Mouse (Mus musculus) T-cell, adult 2 months (primary cell): ENCODE results near the gene Serpinb6b.
"Not testable (repeated sequence)": the region's sequence is repeated elsewhere in the genome, so short reads cannot be mapped to it uniquely, and the experiment has no call there.

ENCODE experiments used
- DNase-seq: peaks from one replicate; pipeline ENCODE4 v3.0.0; 2022; ENCODE audit warnings: low spot score

The Serpinb6b gene

GRCm38 (mm10) chr13:32964989-32965811 lies at the start of gene Serpinb6b:
Gene Serpinb6b, plus strand, starts transcription at chr13:32965209.
- DNase-seq = peak; percentile 37

DNA sequence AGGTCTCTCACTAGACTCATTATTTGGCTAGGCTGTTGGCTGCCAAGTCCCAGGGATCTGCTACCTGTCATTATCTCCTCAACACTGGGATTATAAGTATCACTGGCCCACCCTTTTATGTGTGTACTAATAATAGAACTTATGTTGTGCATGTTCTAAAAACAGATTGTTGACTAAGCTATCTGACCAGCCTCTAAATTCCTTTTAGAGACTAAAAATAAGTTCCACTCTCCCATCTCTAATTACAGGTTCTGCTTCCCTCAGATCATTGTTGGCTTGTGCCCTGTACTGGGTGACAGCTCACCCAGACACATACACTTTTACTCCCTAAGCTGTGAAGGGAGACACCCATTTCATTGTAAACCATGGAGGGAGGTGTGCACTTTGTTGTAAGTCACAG lies 42.4 kb upstream of the Serpinb6b start:
- no peak for DNase-seq

DNA sequence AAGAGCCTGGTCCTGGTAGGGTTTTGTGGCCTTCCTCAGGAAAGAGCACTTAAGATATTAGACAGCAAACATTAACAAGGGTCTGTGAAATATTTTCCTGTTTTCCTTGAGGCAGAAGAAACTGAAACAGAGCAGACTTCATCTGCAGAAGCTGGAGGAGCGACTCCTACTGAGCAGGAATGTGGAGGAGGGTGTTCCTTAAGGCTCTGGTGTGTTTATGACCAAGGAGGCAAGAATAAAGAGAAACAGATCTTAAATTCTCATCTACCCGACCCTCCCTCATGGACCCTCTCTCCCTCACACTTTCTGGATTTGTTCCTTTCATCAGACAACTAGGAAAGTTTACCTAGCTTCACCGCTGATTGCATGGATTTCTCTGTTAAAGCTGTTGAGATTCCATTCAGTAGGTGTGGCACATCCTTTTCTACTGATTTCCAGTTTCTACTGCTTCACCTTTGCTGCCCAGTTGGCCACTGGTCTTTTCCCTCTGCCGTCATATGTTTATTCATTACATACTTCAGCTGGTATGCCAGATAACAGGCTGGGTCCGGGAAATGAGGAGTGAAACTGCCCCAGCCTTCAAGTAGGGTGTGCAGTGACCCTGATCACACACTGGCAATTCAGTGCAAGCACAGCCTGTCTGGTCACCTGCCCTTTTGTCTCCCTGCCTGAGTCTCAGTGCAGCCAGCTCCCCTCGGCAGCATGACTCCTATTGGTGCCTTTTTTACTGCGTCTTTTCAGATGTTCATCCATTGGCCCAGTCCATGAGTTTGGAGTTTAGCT lies 40.2 kb upstream of the Serpinb6b start:
- DNase-seq = no peak

DNA sequence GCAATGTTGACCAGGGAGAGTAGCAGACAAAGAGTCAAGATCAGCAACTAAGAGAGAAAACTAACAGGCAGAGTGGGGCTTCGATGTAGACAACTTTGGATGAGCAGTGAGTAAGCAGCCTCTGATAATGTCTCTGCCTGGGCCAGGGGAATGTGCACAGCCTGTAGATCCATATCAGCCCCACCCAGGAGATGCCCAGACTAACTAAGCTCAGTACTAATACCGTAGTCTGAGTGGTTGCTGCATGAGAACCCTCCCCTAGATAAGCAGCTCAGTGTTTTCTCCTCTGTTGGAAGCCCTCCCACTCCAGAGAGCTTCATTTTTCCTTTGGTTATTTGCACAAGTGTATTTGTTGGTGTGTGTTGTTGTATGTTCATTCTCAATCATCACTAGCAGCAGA lies 38.3 kb upstream of the Serpinb6b start:
- no peak for DNase-seq

- no peak for DNase-seq
Measured at GRCm38 (mm10) chr13:32927241-32927640, 37.8 kb upstream of the Serpinb6b start.

GRCm38 (mm10) chr13:32929107-32929750 lies 35.8 kb upstream of the Serpinb6b start:
- no peak for DNase-seq

- peak; percentile 5 for DNase-seq
Measured at GRCm38 (mm10) chr13:32934706-32935381, 30.2 kb upstream of the Serpinb6b start.

GRCm38 (mm10) chr13:32938275-32938674 lies 26.7 kb upstream of the Serpinb6b start:
- DNase-seq = not testable (repeated sequence)

GRCm38 (mm10) chr13:32939191-32939590 lies 25.8 kb upstream of the Serpinb6b start:
- DNase-seq = not testable (repeated sequence)

DNA sequence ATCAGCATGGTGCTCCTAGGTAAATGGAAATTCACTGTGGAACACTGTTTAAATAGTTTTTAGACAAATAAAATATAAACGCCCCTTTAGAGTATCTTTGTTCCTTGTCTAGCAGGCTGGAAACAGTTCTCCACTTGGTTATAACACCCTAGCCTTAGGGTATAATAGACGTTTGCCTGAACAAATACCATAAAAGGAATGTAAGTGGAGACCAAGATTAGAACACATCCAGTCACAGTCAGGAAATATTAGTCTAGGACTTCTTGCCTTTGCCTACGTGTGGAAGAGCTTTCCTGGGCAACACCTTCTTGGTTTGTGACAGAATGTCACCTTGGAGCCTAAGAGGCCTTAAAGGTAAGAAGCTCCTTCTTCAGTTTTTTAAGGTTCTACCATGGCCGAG lies 8.5 kb upstream of the Serpinb6b start:
- no peak for DNase-seq

DNA sequence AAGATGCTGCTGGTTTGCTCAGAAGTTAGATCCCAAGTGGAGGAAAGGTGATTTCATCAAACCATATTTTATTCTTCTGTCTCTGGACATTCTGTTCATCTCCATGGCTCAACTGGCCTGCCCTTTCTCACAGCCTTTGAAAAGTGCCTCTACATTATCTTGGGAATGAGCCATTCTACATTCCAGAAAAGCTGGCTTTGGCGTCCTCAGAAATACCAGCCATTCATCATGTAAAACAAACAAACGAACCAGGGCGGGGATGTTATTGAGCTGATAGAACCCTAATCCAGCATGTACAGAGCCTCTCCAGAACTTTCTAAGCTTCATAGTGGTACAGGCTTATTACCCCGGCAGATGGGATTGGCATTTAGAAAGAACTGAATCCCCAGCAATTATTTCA lies 7.1 kb upstream of the Serpinb6b start:
- DNase-seq = no peak

DNA sequence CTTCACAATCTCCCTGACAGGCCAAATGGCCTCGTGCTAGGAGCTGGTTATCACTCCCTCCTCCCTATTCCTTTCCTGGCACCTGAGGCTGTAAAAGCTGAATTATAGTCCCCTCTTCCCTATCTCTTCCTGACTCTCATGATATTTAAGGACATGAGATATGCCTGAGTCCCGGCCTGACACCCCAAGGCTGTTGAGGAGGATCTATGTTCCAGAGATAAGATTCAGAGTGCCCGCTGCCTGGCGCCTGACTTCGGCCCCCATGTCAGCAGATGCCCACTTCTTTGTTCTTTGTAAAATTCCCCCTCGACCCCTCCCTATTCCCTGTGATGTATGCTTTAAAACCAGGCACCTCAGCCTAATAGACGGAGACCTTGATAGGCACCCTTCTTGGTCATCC lies 6.5 kb upstream of the Serpinb6b start:
- not testable (repeated sequence) for DNase-seq

- no peak for DNase-seq
Measured at GRCm38 (mm10) chr13:32963990-32964753, 837 bp upstream of the Serpinb6b start.

DNA sequence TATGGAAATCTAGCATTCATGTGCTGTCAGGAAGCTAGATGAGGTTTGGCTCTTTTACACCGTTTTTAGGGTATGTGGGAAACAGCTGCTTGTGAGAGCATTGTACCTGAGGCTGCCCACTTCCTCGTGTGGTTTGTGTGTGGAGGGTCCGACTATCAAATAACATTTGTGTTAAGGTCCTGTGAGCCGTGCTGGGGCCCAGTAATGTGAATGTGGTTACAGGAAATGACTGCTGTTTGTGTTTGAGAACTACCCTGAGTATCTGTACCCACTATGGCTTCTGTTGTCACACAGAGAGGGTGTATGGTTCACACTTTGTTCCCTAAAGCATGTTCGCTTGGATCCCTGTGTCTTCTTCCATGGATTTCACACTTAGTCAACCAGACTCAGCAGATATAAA lies 1.1 kb downstream of the Serpinb6b start:
- peak; percentile 32 for DNase-seq

- no peak for DNase-seq
Measured at GRCm38 (mm10) chr13:32967233-32967632, 2.2 kb downstream of the Serpinb6b start.

GRCm38 (mm10) chr13:32968353-32968984 lies 3.5 kb downstream of the Serpinb6b start:
- DNase-seq = no peak

GRCm38 (mm10) chr13:32968996-32969640 lies 4.1 kb downstream of the Serpinb6b start:
- no peak for DNase-seq

GRCm38 (mm10) chr13:32969641-32970040 lies 4.6 kb downstream of the Serpinb6b start:
- DNase-seq = no peak

DNA sequence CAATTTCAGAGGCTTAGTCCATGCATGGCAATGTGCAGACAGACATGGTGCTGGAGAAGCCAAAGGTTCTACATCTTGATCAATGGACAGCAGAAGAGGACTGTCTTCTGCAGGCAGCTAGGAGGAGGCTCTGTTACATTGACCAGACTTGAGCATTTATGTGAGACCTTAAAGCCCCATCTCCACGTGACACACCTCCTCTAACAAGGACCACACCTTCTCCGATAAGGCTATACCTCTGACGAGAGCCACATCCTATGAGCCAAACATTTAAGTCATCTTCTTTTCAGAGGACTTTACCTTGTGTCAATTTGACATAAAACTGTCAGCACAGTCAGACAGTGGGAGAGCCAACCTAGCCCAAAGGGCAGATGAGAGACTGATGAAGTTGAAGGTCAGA lies 5.8 kb downstream of the Serpinb6b start:
- DNase-seq = no peak

DNA sequence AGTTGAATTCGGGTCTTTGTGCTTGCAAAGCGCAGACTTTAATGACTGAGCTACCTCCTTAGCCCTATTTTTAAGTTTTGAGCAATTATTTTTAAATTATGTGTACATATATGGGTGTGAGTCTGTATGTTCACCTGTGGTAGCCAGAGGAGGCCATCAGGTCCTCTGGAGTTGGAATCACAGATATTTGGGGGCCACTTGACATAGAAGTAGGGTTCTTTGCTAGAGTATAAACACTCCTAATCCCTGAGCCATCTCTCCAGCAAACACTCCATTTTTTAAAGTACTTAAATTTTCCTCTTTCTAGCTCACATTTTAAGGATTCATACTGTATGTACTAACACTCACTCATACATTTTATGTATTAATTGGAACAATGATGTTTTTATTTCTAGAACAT lies 9.3 kb downstream of the Serpinb6b start:
- no peak for DNase-seq
